Mouse (Mus musculus) testis, adult 2 months (tissue): ENCODE measurements around the gene Exoc2. TPM values are rescaled to one million over a fixed set of nuclear protein-coding genes. Genes with fewer than 3 reads are reported as not detected.

ENCODE experiments used
- H3K27ac ChIP-seq: fragments of 200-500 bp; 2 replicates; pipeline ENCODE4 v1.5.1; 2012; ENCODE audit warnings: low read depth, low read length; ENCODE audit not compliant: control insufficient read depth, insufficient read depth
- H3K27me3 ChIP-seq: fragments of 200-500 bp; 2 replicates; pipeline ENCODE4 v1.6.1; 2012; ENCODE audit warnings: mild to moderate bottlenecking, low read length, moderate library complexity; ENCODE audit not compliant: control insufficient read depth, insufficient read depth
- H3K36me3 ChIP-seq: fragments of 200-500 bp; 2 replicates; pipeline ENCODE4 v1.6.1; 2012; ENCODE audit warnings: mild to moderate bottlenecking, low read length; ENCODE audit not compliant: control insufficient read depth, insufficient read depth
- H3K4me1 ChIP-seq: fragments of 200-500 bp; 2 replicates; pipeline ENCODE4 v1.6.1; 2012; ENCODE audit warnings: low read length; ENCODE audit not compliant: control insufficient read depth, insufficient read depth
- H3K4me3 ChIP-seq: fragments of 200-500 bp; 2 replicates; pipeline ENCODE4 v1.5.1; 2012; ENCODE audit warnings: low read depth, mild to moderate bottlenecking, low read length, moderate library complexity, mixed read lengths; ENCODE audit not compliant: control insufficient read depth
- CTCF ChIP-seq: fragments of 200-500 bp; IDR thresholded peaks from 2 replicates; pipeline ENCODE4 v1.5.1; 2012; ENCODE audit warnings: low read depth, mild to moderate bottlenecking, inconsistent platforms, low read length, moderate library complexity; ENCODE audit not compliant: control insufficient read depth, insufficient read depth, insufficient replicate concordance
- POLR2A ChIP-seq: fragments of 200-500 bp; IDR thresholded peaks from 2 replicates; pipeline ENCODE4 v1.6.1; 2012; ENCODE audit warnings: low read depth, mild to moderate bottlenecking, inconsistent platforms, low read length, moderate library complexity; ENCODE audit not compliant: control insufficient read depth
- polyA plus RNA-seq: library from polyadenylated mRNA; depleted of rRNA; stranded (reverse); fragments of >200 nt; gene quantifications from 2 replicates; pipeline ENCODE4 v1.2.3, GENCODE M21; 2012

The Exoc2 gene
- polyA plus RNA-seq, 1 experiment: 10.7 TPM

DNA sequence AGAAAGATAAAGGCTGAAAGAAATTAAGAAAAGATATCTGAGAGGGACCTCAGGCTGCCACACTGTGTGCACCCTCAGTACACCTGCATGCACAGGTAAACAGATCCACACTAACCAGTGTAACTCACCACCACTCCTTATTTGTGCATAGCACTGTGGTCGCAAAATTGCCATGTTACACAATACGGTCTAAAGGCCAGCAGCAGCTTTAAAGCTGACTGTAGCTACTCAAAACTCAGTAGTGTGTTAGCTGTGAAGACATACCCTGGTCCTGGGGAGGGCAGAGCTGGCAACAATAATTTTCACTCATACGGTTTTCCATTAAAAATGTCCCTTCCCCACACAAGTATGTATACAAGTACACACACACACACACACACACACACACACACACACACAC is 133.2 kb downstream of the Exoc2 start:
- no peak for TF ChIP-seq POLR2A
- Histone ChIP-seq H3K27me3 (no peaks in the 10 kb centered on the region), H3K27ac (no peak overlapping the region), H3K4me1 (no peaks in the 10 kb centered on the region), H3K36me3 (no peaks in the 10 kb centered on the region), H3K4me3 (no peak overlapping the region)

DNA sequence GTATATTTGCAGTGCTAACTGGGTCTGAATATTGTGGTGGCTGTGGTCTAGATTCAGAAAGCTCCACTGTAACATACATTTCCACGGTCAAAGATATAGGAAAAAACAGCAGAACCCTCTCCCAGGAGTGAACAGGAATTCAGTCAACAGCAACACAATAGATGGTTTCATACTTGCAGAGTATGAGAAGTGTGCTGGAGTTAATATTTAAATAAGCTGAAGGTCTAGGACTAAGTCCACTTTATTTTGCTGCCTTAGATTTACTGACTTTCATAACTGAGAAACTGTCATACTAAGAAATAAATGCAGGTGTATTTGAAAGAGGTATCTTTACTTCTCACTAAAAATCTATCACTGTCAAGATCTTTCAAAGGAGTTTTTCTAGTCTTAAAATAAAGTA is 137.6 kb downstream of the Exoc2 start:
- no peak for TF ChIP-seq POLR2A
- no peak for TF ChIP-seq CTCF
- Histone ChIP-seq H3K27ac (no peak overlapping the region), H3K4me3 (no peak overlapping the region), H3K4me1 (no peaks in the 10 kb centered on the region), H3K27me3 (no peaks in the 10 kb centered on the region), H3K36me3 (no peaks in the 10 kb centered on the region)

DNA sequence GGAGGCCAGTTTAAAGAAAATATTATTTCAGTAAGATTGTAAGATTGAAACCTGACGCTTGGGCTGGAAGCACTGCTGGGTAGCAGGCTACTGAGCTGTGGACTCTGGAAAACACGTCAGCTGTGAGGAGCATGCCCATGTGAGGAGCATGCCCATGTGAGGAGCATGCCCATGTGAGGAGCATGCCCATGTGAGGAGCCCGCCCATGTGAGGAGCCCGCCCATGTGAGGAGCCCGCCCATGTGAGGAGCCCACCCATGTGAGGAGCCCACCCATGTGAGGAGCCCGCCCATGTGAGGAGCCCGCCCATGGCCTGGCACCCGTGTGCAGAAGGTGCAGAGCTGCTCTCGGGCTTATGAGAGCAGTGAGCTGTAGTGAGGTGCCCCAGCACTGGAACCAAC is 139.0 kb downstream of the Exoc2 start:
- TF ChIP-seq CTCF: no peak
- no peak for TF ChIP-seq POLR2A
- no peak overlapping the region for H3K4me3 ChIP-seq
- H3K4me1 ChIP-seq: no peaks in the 10 kb centered on the region
- H3K27me3 ChIP-seq: no peaks in the 10 kb centered on the region
- no peak overlapping the region for H3K27ac ChIP-seq
- H3K36me3 ChIP-seq: no peaks in the 10 kb centered on the region

DNA sequence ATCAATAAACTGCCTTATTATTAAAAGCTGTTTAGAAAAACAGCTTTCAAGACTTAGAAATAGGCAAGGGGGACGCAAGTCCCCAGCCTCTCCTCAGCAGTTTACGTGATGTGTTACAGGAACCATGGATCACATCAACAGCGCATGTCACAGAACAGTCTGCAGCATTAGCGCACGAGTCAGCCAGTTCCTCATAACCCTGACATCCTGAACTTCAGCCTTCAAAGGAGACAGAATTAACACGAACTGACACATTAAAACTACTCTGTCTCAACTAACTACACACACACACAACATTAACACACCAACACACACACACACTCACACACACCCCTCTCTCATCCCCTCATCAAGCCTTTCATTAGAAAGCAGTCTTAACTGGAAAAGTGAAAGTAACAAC is 139.5 kb downstream of the Exoc2 start:
- H3K27ac ChIP-seq: no peak overlapping the region
- no peaks in the 10 kb centered on the region for H3K36me3 ChIP-seq
- H3K4me1 ChIP-seq: no peaks in the 10 kb centered on the region
- H3K4me3 ChIP-seq: no peak overlapping the region
- no peak for TF ChIP-seq CTCF
- no peak for TF ChIP-seq POLR2A
- H3K27me3 ChIP-seq: no peaks in the 10 kb centered on the region

DNA sequence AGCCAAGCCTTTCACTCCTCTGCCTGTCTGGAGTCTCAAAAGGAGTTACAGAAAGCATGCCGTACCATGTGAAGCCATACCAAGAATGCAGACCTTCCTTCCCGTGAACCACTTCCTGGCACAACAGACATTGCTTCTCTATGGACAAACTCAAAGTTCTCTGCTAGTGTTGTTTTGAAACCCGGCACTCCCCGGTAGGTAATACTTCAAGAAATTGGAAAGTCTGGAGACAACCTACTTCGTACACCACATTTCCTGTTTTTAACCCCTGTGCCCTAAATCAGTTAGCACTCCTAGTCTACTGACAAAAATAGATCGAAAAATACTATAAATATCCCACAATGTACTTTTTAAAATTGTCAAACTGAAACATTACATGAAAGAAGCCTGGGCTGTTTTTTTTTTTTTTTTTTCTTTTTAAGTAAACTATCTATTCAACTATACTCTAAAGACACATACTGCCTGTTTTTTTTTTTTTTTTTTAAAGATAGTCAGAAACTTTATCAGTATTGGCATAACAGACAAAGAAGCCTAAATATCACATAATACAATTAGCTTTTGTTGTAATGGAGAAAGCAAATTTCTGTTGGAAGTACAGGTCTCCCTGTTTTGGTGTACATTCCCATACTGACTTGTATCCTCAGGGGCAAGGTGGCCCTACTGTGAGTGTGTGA is 140.3 kb downstream of the Exoc2 start:
- TF ChIP-seq CTCF (no peak), POLR2A (no peak)
- H3K27ac ChIP-seq: no peak overlapping the region
- no peaks in the 10 kb centered on the region for H3K27me3 ChIP-seq
- no peaks in the 10 kb centered on the region for H3K4me1 ChIP-seq
- H3K36me3 ChIP-seq: no peaks in the 10 kb centered on the region
- H3K4me3 ChIP-seq: no peak overlapping the region

DNA sequence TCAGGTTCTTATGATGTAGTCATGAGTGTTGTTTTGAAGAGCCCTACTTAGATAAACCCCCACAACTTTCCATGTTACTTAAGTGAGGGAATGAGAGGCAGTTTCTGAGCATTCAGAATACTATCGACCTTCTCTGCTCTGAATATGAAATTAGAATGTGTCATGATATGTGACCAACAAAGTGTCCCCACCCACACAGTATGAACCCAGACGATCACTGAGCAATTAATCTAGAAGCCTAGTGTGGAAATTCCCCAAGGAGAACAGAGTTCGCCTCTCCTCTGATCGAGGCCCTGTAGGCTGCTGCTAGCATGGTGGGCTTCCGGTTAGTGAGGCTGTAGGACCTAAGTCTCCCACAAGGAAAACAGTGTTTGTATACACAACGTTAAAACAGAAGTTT is 142.5 kb downstream of the Exoc2 start:
- Histone ChIP-seq H3K4me1 (no peaks in the 10 kb centered on the region), H3K27me3 (no peaks in the 10 kb centered on the region), H3K27ac (no peak overlapping the region), H3K36me3 (no peaks in the 10 kb centered on the region), H3K4me3 (no peak overlapping the region)
- no peak for TF ChIP-seq CTCF

DNA sequence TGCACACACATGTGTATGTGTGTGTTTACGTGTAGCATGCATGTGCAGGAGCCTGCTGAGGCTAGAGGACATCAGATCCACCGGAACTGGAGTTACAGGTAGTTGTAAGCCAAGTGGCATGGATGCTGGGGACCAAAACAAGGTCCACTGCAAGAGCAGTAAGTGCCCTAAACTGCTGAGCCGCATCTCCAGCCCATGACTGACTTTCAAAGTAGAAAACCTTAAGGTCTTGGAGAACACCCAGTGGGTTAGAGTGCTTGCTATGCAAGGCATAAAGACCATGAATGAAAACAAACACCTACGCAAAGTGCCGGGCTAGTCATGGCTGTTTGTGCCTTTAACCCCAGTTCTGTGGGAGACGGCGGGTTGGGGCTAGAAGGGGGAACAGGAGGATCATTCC is 147.4 kb downstream of the Exoc2 start:
- Histone ChIP-seq H3K4me3 (no peak overlapping the region), H3K27ac (no peak overlapping the region), H3K36me3 (no peaks in the 10 kb centered on the region; the same call in 1 of the 2 replicates), H3K4me1 (no peaks in the 10 kb centered on the region), H3K27me3 (no peaks in the 10 kb centered on the region)
- TF ChIP-seq CTCF: no peak

DNA sequence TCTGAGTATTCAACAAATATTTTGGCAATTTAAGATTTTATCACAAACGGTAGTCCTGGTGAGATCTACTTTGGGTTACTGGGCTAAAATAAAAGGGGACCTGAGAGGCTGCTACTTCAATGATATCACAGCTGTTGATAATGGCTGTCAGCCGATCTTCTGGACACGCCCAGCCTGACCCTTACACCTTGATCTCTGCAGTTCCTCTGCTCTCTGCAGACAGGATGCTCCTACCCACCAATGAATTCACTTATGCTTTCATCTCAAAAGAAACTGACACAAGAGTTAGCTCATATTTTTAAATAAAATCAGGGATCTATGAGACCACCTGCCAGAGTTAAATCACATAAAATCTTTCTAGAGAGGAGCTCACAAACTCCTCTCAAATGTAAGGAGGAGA is 149.0 kb downstream of the Exoc2 start:
- H3K4me3 ChIP-seq: no peak overlapping the region
- H3K36me3 ChIP-seq: peaks cover 1% of the 10 kb centered on the region; the same call in 1 of the 2 replicates
- no peaks in the 10 kb centered on the region for H3K27me3 ChIP-seq
- TF ChIP-seq POLR2A: no peak
- no peak overlapping the region for H3K27ac ChIP-seq
- H3K4me1 ChIP-seq: no peaks in the 10 kb centered on the region

DNA sequence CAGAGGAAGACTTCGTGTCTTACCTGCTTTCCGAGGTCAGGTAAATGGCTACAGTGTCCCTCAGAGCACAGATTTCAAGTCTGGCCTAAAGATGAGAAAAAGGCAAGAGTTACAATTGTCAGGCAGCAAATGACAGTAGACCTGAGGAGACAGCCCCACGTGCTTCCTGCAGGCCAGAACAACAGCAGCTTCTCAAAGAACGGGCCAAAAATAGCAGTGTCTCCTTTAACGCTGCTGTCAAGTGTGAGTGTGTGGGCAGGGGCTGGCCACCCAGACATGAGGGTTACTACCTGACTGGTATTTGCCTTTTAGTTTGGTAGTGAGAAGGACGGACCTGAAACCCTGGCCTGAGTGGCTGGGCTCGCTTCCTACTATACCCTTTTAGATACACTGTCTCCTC is 153.3 kb downstream of the Exoc2 start:
- Histone ChIP-seq H3K36me3 (peaks cover 1% of the 10 kb centered on the region; the same call in 1 of the 2 replicates), H3K4me3 (peak overlapping the region; percentile 62), H3K27ac (no peak overlapping the region), H3K27me3 (no peaks in the 10 kb centered on the region), H3K4me1 (no peaks in the 10 kb centered on the region)
- no peak for TF ChIP-seq CTCF
